Mouse (Mus musculus) adrenal gland (tissue): ENCODE measurements around the gene Nek3.
"Not testable (repeated sequence)": the region's sequence is repeated elsewhere in the genome, so short reads cannot be mapped to it uniquely, and the experiment has no call there.

Source experiments
- intact Hi-C: fragments of 180-260 bp; cut with DNase I; formaldehyde crosslinking; loops from one replicate; pipeline ENCODE4 v1.15.1; 2025

The Nek3 gene

GRCm38 (mm10) chr8:22145831-22146230 is 20.4 kb downstream of the Nek3 start:
- intact Hi-C loops = no loop called here

DNA sequence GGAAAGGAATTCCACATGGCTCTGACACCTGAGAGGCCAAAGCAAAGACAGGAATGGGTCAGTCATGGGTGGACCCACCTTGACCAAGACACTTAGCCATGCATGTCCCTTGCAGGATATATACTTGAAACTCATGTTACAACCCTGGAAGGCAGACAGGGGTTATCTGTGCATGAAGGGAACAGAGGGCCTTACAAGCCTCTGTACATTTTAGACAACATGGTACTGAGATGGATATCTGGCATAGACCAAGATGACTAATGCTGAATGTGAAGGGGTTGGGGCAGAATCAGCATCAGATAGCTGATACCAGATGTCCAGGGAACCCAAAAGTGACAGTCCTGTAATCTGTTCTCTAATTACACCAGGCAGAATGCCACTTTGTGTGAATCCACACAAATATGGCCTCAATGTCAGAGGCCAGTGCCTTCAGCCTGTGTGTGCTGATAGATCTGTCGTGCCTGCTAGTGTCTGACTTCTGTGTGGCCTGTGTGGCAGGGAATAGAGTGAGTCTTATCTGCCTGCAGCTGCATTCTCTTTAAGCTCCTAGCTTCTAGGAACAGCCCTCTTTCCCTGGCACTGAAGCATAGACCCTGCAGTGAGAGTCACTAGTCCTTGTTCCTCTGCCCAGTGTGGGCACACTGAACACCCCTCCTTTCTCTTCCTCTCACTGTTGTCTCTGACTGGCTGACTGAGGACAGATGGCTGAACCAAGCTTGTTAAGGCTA is 22.3 kb downstream of the Nek3 start:
- intact Hi-C loops = no loop called here

DNA sequence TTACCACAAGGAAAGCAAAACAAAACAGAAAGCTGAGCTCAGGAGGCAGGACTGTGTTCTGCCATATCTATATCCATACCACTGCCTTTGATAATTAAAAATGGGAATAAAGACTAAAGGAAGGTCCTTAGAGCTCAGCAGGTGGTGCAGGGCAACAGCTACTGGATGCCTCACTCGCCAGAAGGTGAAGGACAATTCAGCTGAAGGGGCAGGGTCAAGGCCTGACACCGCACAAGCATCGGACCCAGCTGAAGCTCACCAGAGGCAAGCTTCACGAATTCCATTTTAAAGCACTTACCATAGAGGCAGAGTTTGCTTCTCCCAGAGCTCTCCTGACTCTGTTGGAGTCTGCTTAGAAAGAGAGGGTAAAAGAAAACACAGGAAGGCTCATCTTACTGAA is 23.6 kb downstream of the Nek3 start:
- intact Hi-C loops = no loop called here

DNA sequence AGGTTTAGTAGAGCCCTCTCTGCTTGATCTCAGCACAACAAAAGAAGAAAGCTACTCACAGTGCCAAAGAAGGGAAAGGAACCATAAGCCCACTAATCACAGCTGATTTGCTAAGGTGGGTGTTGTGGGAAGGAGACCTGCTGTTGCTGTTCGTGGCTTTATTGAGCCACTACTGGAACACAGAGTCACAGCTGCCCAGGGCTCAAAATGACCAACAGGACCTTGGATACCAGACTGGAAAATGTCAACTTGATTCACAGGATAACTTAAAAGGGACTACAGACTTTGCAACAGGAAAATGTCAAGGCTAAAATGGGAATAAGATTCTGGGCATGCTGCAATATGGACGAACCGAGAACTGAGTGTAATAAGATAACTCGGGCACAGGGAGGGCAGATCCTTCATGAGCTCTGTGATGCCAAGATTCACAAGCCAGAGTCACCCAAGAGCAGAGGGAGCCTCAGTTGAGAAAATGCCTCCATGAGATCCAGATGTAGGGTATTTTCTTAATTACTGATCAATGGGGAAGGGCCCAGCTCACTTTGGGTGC is 24.3 kb downstream of the Nek3 start:
- intact Hi-C loops = no loop called here

GRCm38 (mm10) chr8:22136462-22136861 is 29.8 kb downstream of the Nek3 start:
- intact Hi-C loops = not testable (repeated sequence)

DNA sequence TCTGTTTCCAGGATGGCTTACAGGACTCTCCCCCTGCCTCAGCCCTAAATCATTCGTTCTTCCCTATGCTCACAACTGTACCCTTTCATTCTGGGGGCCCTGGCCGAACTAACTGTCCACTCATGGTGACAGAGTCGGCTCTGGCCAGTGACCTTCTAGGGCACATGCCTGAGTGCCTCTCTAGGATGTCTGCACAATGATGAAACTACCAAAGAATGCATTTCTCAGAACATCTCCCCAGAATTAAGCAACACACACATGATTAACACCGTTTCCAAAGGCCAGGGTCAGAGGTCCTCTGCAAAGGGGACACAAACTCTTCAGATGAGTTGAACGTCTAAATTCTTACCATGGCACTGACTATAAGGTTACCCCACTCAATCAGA is 31.5 kb downstream of the Nek3 start:
- intact Hi-C loops = no loop called here

- intact Hi-C loops = no loop called here
Observed at GRCm38 (mm10) chr8:22134078-22134749, 32.0 kb downstream of the Nek3 start.

- intact Hi-C loops = no loop called here
Observed at GRCm38 (mm10) chr8:22132062-22132461, 34.2 kb downstream of the Nek3 start.

DNA sequence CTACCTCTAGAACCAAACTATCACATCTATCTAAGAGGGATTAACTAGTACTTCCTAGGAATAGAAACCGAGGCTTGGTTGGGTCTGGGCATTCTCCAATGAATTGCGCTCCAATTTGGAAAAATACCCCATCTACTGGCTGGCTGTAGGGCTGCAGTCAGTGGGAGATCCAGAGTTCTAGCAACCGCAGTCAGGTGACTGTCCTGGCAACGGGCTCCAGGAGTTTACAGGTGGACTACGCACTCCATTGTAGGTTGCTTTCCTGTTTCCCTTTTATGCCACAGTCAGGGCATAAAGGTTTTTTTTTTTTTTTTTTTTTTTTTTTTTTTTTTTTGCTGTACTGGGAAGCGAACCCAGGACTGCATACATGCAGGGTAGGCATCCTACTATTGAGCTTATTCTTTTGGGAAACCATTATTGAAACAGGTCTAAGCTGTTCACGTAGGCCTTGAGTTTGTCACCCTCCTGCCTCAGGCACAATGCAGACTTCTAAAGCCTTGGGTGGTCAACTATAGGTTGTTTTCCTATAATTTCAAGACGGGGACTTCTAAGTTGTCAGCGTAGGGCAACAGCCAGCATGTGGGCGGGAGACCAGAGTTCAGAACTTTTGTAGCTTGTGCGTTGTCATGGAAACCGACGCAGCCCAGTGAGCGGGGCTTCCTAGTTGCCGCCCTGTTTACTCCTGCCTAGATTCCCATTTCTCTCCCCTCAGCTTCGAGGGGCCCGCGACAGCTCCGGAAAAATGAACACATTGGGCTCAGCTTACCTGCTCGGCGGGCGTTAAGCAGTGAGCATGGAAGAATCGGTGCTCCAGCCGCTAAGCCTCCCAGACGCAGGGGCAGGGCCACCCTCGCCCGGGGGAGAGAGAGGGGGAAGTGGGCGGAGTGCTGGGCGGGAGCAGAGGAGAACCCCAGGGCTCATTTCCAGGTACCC is 41.7 kb downstream of the Nek3 start, which contains the start of gene Nek5:
Nek5 (minus strand) TSS at position 834 of the 933 bp plus-strand sequence.
- intact Hi-C loops = no loop called here

DNA sequence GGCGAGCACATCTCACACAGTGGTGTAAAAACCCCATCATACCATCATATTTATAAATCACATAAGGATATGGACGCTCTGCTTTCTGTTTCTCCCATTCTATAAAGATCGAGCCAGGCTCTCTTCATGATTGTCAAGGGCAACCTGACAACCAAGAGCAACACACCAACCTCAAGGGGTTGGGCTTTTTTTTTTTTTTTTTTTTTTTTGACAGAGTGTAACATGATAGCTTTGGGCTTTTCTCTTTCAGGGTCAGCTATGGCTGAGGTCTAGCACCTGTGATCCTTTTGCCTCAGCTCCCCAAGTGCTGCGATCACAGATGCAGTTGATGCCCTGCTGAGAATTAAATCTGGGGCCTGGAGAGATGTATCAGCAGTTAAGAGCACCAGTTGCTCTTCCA is 59.2 kb downstream of the Nek3 start:
- intact Hi-C loops = no loop called here

DNA sequence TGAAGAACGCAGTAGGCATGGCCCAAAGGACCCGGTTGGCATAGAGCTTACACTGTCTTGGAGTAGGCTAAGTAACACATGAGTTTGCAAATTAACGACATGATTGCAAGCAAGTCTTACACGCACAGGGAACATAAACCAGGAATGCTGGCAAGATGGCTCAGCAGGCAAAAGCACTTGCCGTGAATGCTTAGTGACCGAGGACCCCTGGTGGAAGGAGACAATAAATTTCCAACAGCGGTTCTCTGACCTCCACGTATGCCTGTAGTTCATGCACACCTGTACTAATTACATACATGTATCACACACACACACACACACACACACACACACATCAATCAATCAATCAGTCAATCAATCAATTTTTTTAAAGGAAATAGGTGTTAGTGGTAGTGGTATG is 74.7 kb downstream of the Nek3 start:
- intact Hi-C loops = loop anchor here (5.0 kb wide), 1 partner anchor 99 kb away; no protein-coding TSS in a partner anchor

GRCm38 (mm10) chr8:22089226-22089625 is 77.0 kb downstream of the Nek3 start:
- intact Hi-C loops = no loop called here

DNA sequence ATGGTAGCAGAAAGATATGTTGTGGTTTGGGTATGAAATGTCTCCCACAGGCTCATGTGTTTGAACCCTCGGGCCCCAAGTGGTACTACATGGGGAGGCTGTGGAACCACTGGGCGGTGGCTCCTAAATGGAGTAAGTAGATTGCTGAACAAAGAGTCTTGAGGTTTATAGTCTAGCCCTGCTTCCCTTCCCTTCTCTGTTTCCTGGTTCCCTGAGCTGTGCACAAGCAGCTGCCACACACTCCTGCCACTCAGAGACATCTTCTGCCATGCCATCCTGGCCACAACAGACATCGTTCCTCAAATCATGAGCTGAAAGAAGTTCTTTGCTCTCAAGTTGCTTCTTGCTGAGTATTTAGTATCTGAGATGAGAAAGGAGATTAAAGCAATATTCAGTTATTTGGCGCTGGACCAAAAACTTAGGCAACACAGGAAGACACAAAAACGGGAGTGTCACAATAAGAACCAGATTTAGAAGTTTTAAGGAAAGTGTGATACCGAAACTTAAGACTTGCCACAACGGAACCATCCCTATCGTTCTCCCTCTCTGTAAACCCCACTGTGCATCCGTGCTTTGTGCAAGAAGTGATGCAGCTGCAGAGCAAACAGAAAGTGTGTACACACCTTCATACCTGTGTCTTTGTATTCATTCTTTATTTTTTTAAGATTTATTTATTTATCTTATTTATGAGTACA is 86.8 kb downstream of the Nek3 start:
- intact Hi-C loops = no loop called here
